Mouse (Mus musculus) liver, embryonic 14.5 days (tissue): ENCODE results near the gene Tstd2.

Experiments used
- CTCF ChIP-seq: IDR thresholded peaks from 2 replicates; pipeline ENCODE4 v1.5.1; 2016; ENCODE audit warnings: antibody characterized with exemption, low read depth, control low read depth
- EP300 ChIP-seq: IDR thresholded peaks from 2 replicates; pipeline ENCODE4 v1.6.1; 2016; ENCODE audit warnings: antibody characterized with exemption, low read depth

- TF ChIP-seq CTCF: no peak
- TF ChIP-seq EP300: no peak
These were observed 51.6 kb downstream of the Tstd2 start for GRCm38 (mm10) chr4:46086718-46087426.
